Mouse (Mus musculus): Measurements from ENCODE around the gene Selenon. TPM values are rescaled to one million over a fixed set of nuclear protein-coding genes. Genes with fewer than 3 reads are reported as not detected.

The Selenon gene
- polyA plus RNA-seq, 1 experiment from 2014 or later = 17.2 TPM

GRCm38 (mm10) chr4:134534932-134535786 lies 16.8 kb downstream of the Selenon start, which contains the start of gene Mtfr1l:
Mtfr1l (minus strand) TSS chr4:134535387.
- Histone ChIP-seq H3K9me3 (no peaks in the 10 kb centered on the region), H3K36me3 (peaks cover 37% of the 10 kb centered on the region), H3K27ac (peak within 1 kb of the TSS; percentile 91), H3K4me1 (peaks cover 30% of the 10 kb centered on the region), H3K27me3 (no peaks in the 10 kb centered on the region), H3K4me2 (peak within 1 kb of the TSS; percentile 90), H3K9ac (peak within 1 kb of the TSS; percentile 88), H3K4me3 (peak within 1 kb of the TSS; percentile 98)
- WGBS = under 1% methylated on average over 70 of the region's 71 CpGs
- ATAC-seq (ENCODE audit: insufficient number of reproducible peaks, low FRiP score, low TSS enrichment, low read depth) = peak; percentile 96

- under 1% methylated on average over 57 of the region's 57 CpGs for WGBS
- H3K9me3 ChIP-seq = no peaks in the 10 kb centered on the region
Observed at GRCm38 (mm10) chr4:134534124-134534886, 17.7 kb downstream of the Selenon start.

GRCm38 (mm10) chr4:134533421-134533820 lies 18.5 kb downstream of the Selenon start:
- 66% methylated on average over 4 of the region's 4 CpGs for WGBS
- H3K9ac ChIP-seq = no peak overlapping the region
- peak overlapping the region; percentile 90; the same call in 1 of the 2 replicates for H3K4me2 ChIP-seq
- H3K9me3 ChIP-seq = no peaks in the 10 kb centered on the region
- peaks cover 30% of the 10 kb centered on the region for H3K4me1 ChIP-seq
- no peak overlapping the region for H3K27ac ChIP-seq
- peak overlapping the region; percentile 98 for H3K4me3 ChIP-seq
- H3K36me3 ChIP-seq = peaks cover 37% of the 10 kb centered on the region
- no peaks in the 10 kb centered on the region for H3K27me3 ChIP-seq
- no peak for ATAC-seq (ENCODE audit: insufficient number of reproducible peaks, low FRiP score, low TSS enrichment, low read depth)

More at GRCm38 (mm10) chr4:134534124-134534886, 17.7 kb downstream of the Selenon start:
- no peak; the same call in 1 of the 2 replicates for ATAC-seq (ENCODE audit: insufficient number of reproducible peaks, low FRiP score, low TSS enrichment, low read depth)
- Histone ChIP-seq H3K27me3 (no peaks in the 10 kb centered on the region), H3K4me2 (peak overlapping the region; percentile 90), H3K4me1 (peaks cover 30% of the 10 kb centered on the region), H3K9ac (peak overlapping the region; percentile 88), H3K36me3 (peaks cover 37% of the 10 kb centered on the region), H3K27ac (peak overlapping the region; percentile 91), H3K4me3 (peak overlapping the region; percentile 98)

- Histone ChIP-seq H3K4me1 (peaks cover 30% of the 10 kb centered on the region), H3K36me3 (peaks cover 38% of the 10 kb centered on the region), H3K27ac (no peak overlapping the region; the same call in 1 of the 2 replicates), H3K9ac (no peak overlapping the region), H3K4me2 (no peak overlapping the region), H3K9me3 (no peaks in the 10 kb centered on the region), H3K4me3 (no peak overlapping the region), H3K27me3 (no peaks in the 10 kb centered on the region)
- WGBS = 78% methylated on average over 4 of the region's 4 CpGs
- ATAC-seq (ENCODE audit: insufficient number of reproducible peaks, low FRiP score, low TSS enrichment, low read depth) = no peak
Observed at GRCm38 (mm10) chr4:134532928-134533327, 19.0 kb downstream of the Selenon start.

- Histone ChIP-seq H3K9me3 (no peaks in the 10 kb centered on the region), H3K4me3 (no peak overlapping the region), H3K4me1 (no peaks in the 10 kb centered on the region), H3K27ac (no peak overlapping the region), H3K9ac (no peak overlapping the region), H3K4me2 (no peak overlapping the region), H3K36me3 (peaks cover 77% of the 10 kb centered on the region), H3K27me3 (no peaks in the 10 kb centered on the region)
- WGBS = 72% methylated on average over 5 of the region's 5 CpGs
- no peak for ATAC-seq (ENCODE audit: insufficient number of reproducible peaks, low FRiP score, low TSS enrichment, low read depth)
Observed at GRCm38 (mm10) chr4:134526220-134526619, 25.7 kb downstream of the Selenon start.

GRCm38 (mm10) chr4:134525806-134526205 lies 26.2 kb downstream of the Selenon start:
- Histone ChIP-seq H3K4me2 (no peak overlapping the region), H3K27ac (no peak overlapping the region), H3K4me1 (no peaks in the 10 kb centered on the region), H3K9me3 (no peaks in the 10 kb centered on the region), H3K36me3 (peaks cover 73% of the 10 kb centered on the region), H3K4me3 (no peak overlapping the region), H3K9ac (no peak overlapping the region), H3K27me3 (no peaks in the 10 kb centered on the region)
- no peak for ATAC-seq (ENCODE audit: insufficient number of reproducible peaks, low FRiP score, low TSS enrichment, low read depth)
- WGBS = 65% methylated on average over 5 of the region's 5 CpGs

- Histone ChIP-seq H3K9ac (no peak overlapping the region), H3K27me3 (no peaks in the 10 kb centered on the region), H3K36me3 (peaks cover 49% of the 10 kb centered on the region), H3K9me3 (no peaks in the 10 kb centered on the region), H3K4me3 (no peak overlapping the region), H3K4me1 (no peaks in the 10 kb centered on the region), H3K4me2 (no peak overlapping the region), H3K27ac (no peak overlapping the region)
- ATAC-seq (ENCODE audit: insufficient number of reproducible peaks, low FRiP score, low TSS enrichment, low read depth) = no peak
- WGBS = 86% methylated on average over 4 of the region's 4 CpGs
Observed at GRCm38 (mm10) chr4:134523447-134523846, 28.5 kb downstream of the Selenon start.

- Histone ChIP-seq H3K4me1 (0 out of 2 replicates have a peak, but pooled peaks cover 4% of the 10 kb centered on the region), H3K4me3 (no peak overlapping the region), H3K36me3 (peaks cover 14% of the 10 kb centered on the region; the same call in 1 of the 2 replicates), H3K9me3 (no peaks in the 10 kb centered on the region), H3K27me3 (no peaks in the 10 kb centered on the region), H3K27ac (no peak overlapping the region), H3K4me2 (no peak overlapping the region), H3K9ac (no peak overlapping the region)
- no peak for ATAC-seq (ENCODE audit: insufficient number of reproducible peaks, low FRiP score, low TSS enrichment, low read depth)
Observed at GRCm38 (mm10) chr4:134519281-134519680, 32.7 kb downstream of the Selenon start.

- Histone ChIP-seq H3K4me2 (no peak overlapping the region), H3K9me3 (no peaks in the 10 kb centered on the region), H3K4me1 (0 out of 2 replicates have a peak, but pooled peaks cover 6% of the 10 kb centered on the region), H3K9ac (no peak overlapping the region), H3K4me3 (no peak overlapping the region), H3K27me3 (no peaks in the 10 kb centered on the region), H3K36me3 (peaks cover 8% of the 10 kb centered on the region; the same call in 1 of the 2 replicates), H3K27ac (no peak overlapping the region)
- ATAC-seq (ENCODE audit: insufficient number of reproducible peaks, low FRiP score, low TSS enrichment, low read depth) = no peak
- WGBS = 87% methylated on average over 4 of the region's 4 CpGs
Observed at GRCm38 (mm10) chr4:134518541-134518940, 33.4 kb downstream of the Selenon start.

- Histone ChIP-seq H3K9me3 (no peaks in the 10 kb centered on the region), H3K27me3 (no peaks in the 10 kb centered on the region), H3K9ac (no peak overlapping the region), H3K36me3 (no peaks in the 10 kb centered on the region; the same call in 1 of the 2 replicates), H3K4me2 (no peak overlapping the region), H3K4me3 (no peak overlapping the region), H3K27ac (peak overlapping the region; percentile 33; the same call in 1 of the 2 replicates), H3K4me1 (peaks cover 10% of the 10 kb centered on the region)
- no peak for ATAC-seq (ENCODE audit: insufficient number of reproducible peaks, low FRiP score, low TSS enrichment, low read depth)
- WGBS = 80% methylated on average over 10 of the region's 10 CpGs
Observed at GRCm38 (mm10) chr4:134517719-134518118, 34.2 kb downstream of the Selenon start.

GRCm38 (mm10) chr4:134516981-134517380 lies 35.0 kb downstream of the Selenon start:
- Histone ChIP-seq H3K9ac (no peak overlapping the region), H3K9me3 (no peaks in the 10 kb centered on the region), H3K36me3 (no peaks in the 10 kb centered on the region; the same call in 1 of the 2 replicates), H3K4me3 (no peak overlapping the region), H3K4me1 (peaks cover 14% of the 10 kb centered on the region), H3K4me2 (no peak overlapping the region), H3K27me3 (no peaks in the 10 kb centered on the region), H3K27ac (peak overlapping the region; percentile 33; the same call in 1 of the 2 replicates)
- no peak for ATAC-seq (ENCODE audit: insufficient number of reproducible peaks, low FRiP score, low TSS enrichment, low read depth)
- WGBS = 71% methylated on average over 8 of the region's 8 CpGs

Measured in limb, embryonic 15.5 days (tissue).